ENCODE assay signal across 8 mouse cellular contexts in the genomic region with DNA sequence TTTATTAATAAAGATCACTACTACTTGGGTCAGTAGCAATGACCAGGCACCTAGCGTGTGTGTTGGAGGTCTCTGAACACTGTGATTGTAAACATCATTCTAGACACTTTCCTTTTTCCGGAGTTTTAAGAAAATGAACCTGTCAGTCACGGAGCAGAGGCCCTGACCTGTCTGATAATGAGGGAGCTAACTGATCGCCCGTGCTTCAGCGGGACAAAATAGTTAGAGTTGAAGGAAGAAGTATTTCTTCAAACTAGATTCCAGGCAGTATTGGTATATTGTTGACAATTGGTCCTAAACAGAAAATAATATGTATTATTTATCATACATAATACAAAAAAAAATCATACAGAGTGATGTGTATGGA. TPM values are rescaled to one million over a fixed set of nuclear protein-coding genes. Genes with fewer than 3 reads are reported as not detected.
DNase-seq lines count a peak whose midpoint lies in the region; ATAC-seq and TF ChIP-seq lines count a peak whose summit lies in the region.

No protein-coding gene starts in this region.

- peaks cover 4% of the 10 kb centered on the region for H3K36me3 ChIP-seq in liver, adult 2 months (ENCODE audit: control insufficient read depth, insufficient read depth, low read length)

- TF ChIP-seq POLR2A in liver, adult 2 months (IDR thresholded peaks at IDR 0.05; ENCODE audit: extremely low read depth, insufficient read depth, low read length), result no peak

- H3K79me2 ChIP-seq in liver, adult 2 months (ENCODE audit: control insufficient read depth, insufficient read depth, low read length), result peaks cover 5% of the 10 kb centered on the region; the same call in 1 of the 2 replicates

- peak overlapping the region; percentile 91 for H3K4me3 ChIP-seq in liver, adult 2 months (ENCODE audit: insufficient read depth, low read depth, low read length)

- ATAC-seq in erythroid progenitor cell, adult 5-6 weeks (replicated peaks; ENCODE audit: low FRiP score, poor library complexity, severe bottlenecking), result peak; percentile 57; the same call in 1 of the 2 replicates

- peaks cover 2% of the 10 kb centered on the region; the same call in 1 of the 2 replicates for H3K4me1 ChIP-seq in liver, adult 2 months (ENCODE audit: control insufficient read depth, insufficient read depth, low read length)

- 0% methylated on average over 6 of the region's 6 CpGs for WGBS in liver, adult 2 months

- H3K9ac ChIP-seq in liver, adult 2 months (ENCODE audit: low read depth, low read length), result peak overlapping the region; percentile 93

- TF ChIP-seq CTCF in liver, adult 2 months (IDR thresholded peaks at IDR 0.05; ENCODE audit: low read depth, low read length), result no peak

- H3K27ac ChIP-seq in liver, adult 2 months (replicated peaks; ENCODE audit: insufficient read depth, low read depth, low read length), result peak overlapping the region; percentile 86

- intact Hi-C loops in left cerebral cortex, postnatal 25 days (cut with DNase I), result loop anchor here (5.0 kb wide), 1 partner anchor 550 kb away; a partner anchor contains a TSS

- H3K27me3 ChIP-seq in liver, adult 2 months (ENCODE audit: control insufficient read depth, insufficient read depth, low read length), result no peaks in the 10 kb centered on the region

- DNase-seq in embryo, embryonic 10 days (ENCODE audit: low spot score), result peak; percentile 17
- DNase-seq in embryo, embryonic 11 days, result no peak
- peak; percentile 36 for DNase-seq in 3T3-L1 (ENCODE audit: low read depth, low spot score)
- DNase-seq in liver, adult 2 months (ENCODE audit: extremely low read depth, low read depth, low spot score), result peak; percentile 34
- DNase-seq in frontal cortex, postnatal 14 days (ENCODE audit: low spot score in 2 of 2), result no peak
- no peak for DNase-seq in left cerebral cortex, postnatal 25 days (ENCODE audit: low spot score in 2 of 2)
- DNase-seq in spleen, adult 18-20 months, result no peak

RNA-seq across cellular contexts. Expression of a gene that starts 0.8 kb away (rescaled TPM):
- total RNA-seq in erythroid progenitor cell, adult 5-6 weeks (2015; ENCODE audit: low replicate concordance), result 55.9 and 133 TPM in 2 replicates
- total RNA-seq in erythroid progenitor cell, adult 5-6 weeks (2017; ENCODE audit: low replicate concordance), result 52.0 and 69.4 TPM in 2 replicates
- 23.0 TPM in 2 replicates for total RNA-seq in liver, adult 2 months (2014; rRNA removed)
- 9.1 and 10.5 TPM in 2 replicates for polyA plus RNA-seq in liver, adult 2 months (2012; rRNA removed)
- 100 to 1,000 TPM; 134 to 135 TPM for total RNA-seq in left cerebral cortex, postnatal 25 days (2021)

Comparison
In these comparisons a context has a peak if more than half of its experiments do, and no peak if none do; other contexts are left out.
1. DNase-seq: peak in embryo, embryonic 10 days (single experiment), 3T3-L1 (single experiment) and liver, adult 2 months (single experiment); none in embryo, embryonic 11 days (single experiment), frontal cortex, postnatal 14 days (0 of 2), left cerebral cortex, postnatal 25 days (0 of 2) and spleen, adult 18-20 months (0 of 2).